In genomic region chr17:28882810-28883209, GRCm38 (mm10) we compare ENCODE assay signal across 10 mouse cellular contexts. TPM values are rescaled to one million over a fixed set of nuclear protein-coding genes. Genes with fewer than 3 reads are reported as not detected.
DNase-seq lines count a peak whose midpoint lies in the region; ATAC-seq and TF ChIP-seq lines count a peak whose summit lies in the region.
"Had no signal": no experiment of that assay in that cellular context is flagged by ENCODE, and none has a peak within 500 bp of the region (broad histone marks: within the 10 kb centered on the region; RNA-seq: fewer than 3 reads in every experiment).

No protein-coding gene starts in this region.

- no peak overlapping the region for H3K9ac ChIP-seq in liver, adult 2 months (ENCODE audit: low read depth, low read length)
- H3K9ac ChIP-seq in forebrain, embryonic 13.5 days = no peak overlapping the region
- H3K9ac ChIP-seq in midbrain, embryonic 13.5 days (replicated peaks) = no peak overlapping the region
- H3K9ac ChIP-seq: stomach, embryonic 15.5 days had no signal

- TF ChIP-seq CTCF in liver, adult 2 months (IDR thresholded peaks at IDR 0.05; ENCODE audit: low read depth, low read length) = 0 out of 2 replicates have a peak, but pooled peaks have one; percentile 14

- H3K4me3 ChIP-seq in liver, adult 2 months (ENCODE audit: insufficient read depth, low read depth, low read length) = no peak overlapping the region
- no peak overlapping the region for H3K4me3 ChIP-seq in forebrain, embryonic 13.5 days
- peak overlapping the region; percentile 9; the same call in 1 of the 2 replicates for H3K4me3 ChIP-seq in midbrain, embryonic 13.5 days (replicated peaks)
- H3K4me3 ChIP-seq: stomach, embryonic 15.5 days had no signal

- peak; percentile 50 for DNase-seq in liver, adult 2 months (ENCODE audit: extremely low read depth, low read depth, low spot score)
- DNase-seq in liver (no peak), ES-CJ7 (ENCODE audit: low read depth, low spot score) (peak; percentile 56), adipocyte (ENCODE audit: low spot score) (no peak)
- DNase-seq in layer of hippocampus, adult 11-12 months (ENCODE audit: low spot score) = no peak
- DNase-seq in left cerebral cortex, postnatal 14 days (ENCODE audit: low spot score in 2 of 2) = no peak

- no peaks in the 10 kb centered on the region for H3K79me2 ChIP-seq in liver, adult 2 months (ENCODE audit: control insufficient read depth, insufficient read depth, low read length)

- 39% methylated on average over 8 of the region's 8 CpGs for WGBS in liver, adult 2 months
- 61% methylated on average over 8 of the region's 8 CpGs for WGBS in forebrain, embryonic 13.5 days
- WGBS in midbrain, embryonic 13.5 days = 56% methylated on average over 8 of the region's 8 CpGs

- no peak for TF ChIP-seq POLR2A in liver, adult 2 months (IDR thresholded peaks at IDR 0.05; ENCODE audit: extremely low read depth, insufficient read depth, low read length)

- intact Hi-C loops in left cerebral cortex, postnatal 14 days (cut with DNase I) = loop anchor here (5.0 kb wide), 1 partner anchor 44 kb away; no protein-coding TSS in a partner anchor

- peaks cover under 1% of the 10 kb centered on the region; the same call in 1 of the 2 replicates for H3K9me3 ChIP-seq in forebrain, embryonic 13.5 days (replicated peaks)
- no peaks in the 10 kb centered on the region for H3K9me3 ChIP-seq in midbrain, embryonic 13.5 days
- H3K9me3 ChIP-seq: stomach, embryonic 15.5 days had no signal

- peaks cover 5% of the 10 kb centered on the region for H3K4me1 ChIP-seq in liver, adult 2 months (ENCODE audit: control insufficient read depth, insufficient read depth, low read length)
- peaks cover 4% of the 10 kb centered on the region; the same call in 1 of the 2 replicates for H3K4me1 ChIP-seq in forebrain, embryonic 13.5 days
- peaks cover 3% of the 10 kb centered on the region; the same call in 1 of the 2 replicates for H3K4me1 ChIP-seq in midbrain, embryonic 13.5 days (replicated peaks)

- peak overlapping the region; percentile 34 for H3K4me2 ChIP-seq in forebrain, embryonic 13.5 days
- peak overlapping the region; percentile 29 for H3K4me2 ChIP-seq in midbrain, embryonic 13.5 days (replicated peaks)

- H3K36me3 ChIP-seq in liver, adult 2 months (ENCODE audit: control insufficient read depth, insufficient read depth, low read length) = no peaks in the 10 kb centered on the region
- no peaks in the 10 kb centered on the region for H3K36me3 ChIP-seq in forebrain, embryonic 13.5 days (ENCODE audit: poor library complexity, severe bottlenecking)
- H3K36me3 ChIP-seq in midbrain, embryonic 13.5 days = no peaks in the 10 kb centered on the region
- H3K36me3 ChIP-seq: stomach, embryonic 15.5 days had no signal

- H3K27ac ChIP-seq in liver, adult 2 months (replicated peaks; ENCODE audit: insufficient read depth, low read depth, low read length) = no peak overlapping the region
- no peak overlapping the region for H3K27ac ChIP-seq in forebrain, embryonic 13.5 days
- H3K27ac ChIP-seq in midbrain, embryonic 13.5 days = no peak overlapping the region
- H3K27ac ChIP-seq: stomach, embryonic 15.5 days had no signal

- H3K27me3 ChIP-seq in liver, adult 2 months (ENCODE audit: control insufficient read depth, insufficient read depth, low read length) = no peaks in the 10 kb centered on the region
- peaks cover 10% of the 10 kb centered on the region for H3K27me3 ChIP-seq in forebrain, embryonic 13.5 days
- peaks cover 12% of the 10 kb centered on the region; the same call in 1 of the 2 replicates for H3K27me3 ChIP-seq in midbrain, embryonic 13.5 days
- H3K27me3 ChIP-seq: stomach, embryonic 15.5 days had no signal

- no peak for ATAC-seq in forebrain, embryonic 13.5 days
- ATAC-seq in midbrain, embryonic 13.5 days = no peak

RNA-seq across cellular contexts. Expression of gene Pnpla1, which starts 24.6 kb away (rescaled TPM):
- total RNA-seq in liver, adult 2 months (2014; rRNA removed) = not detected in 2 replicates
- not detected in 2 replicates for polyA plus RNA-seq in liver, adult 2 months (2012; rRNA removed)
- not detected in 2 replicates for polyA plus RNA-seq in forebrain, embryonic 13.5 days (2015; fragmentation: Nextera tagmentation; extraction: Ambion mirVana)
- not detected in 2 replicates for polyA plus RNA-seq in midbrain, embryonic 13.5 days (2015; fragmentation: Nextera tagmentation; extraction: Ambion mirVana)
- under 1 TPM; 0.44 to 0.49 TPM for total RNA-seq in left cerebral cortex, postnatal 14 days (2021)
- polyA plus RNA-seq: neural tube, embryonic 11.5 days had no signal

RNA-seq across cellular contexts. Expression of gene 4930539E08Rik, which starts 32.3 kb away (rescaled TPM):
- total RNA-seq in liver, adult 2 months (2014; rRNA removed) = 0.09 and 0.47 TPM in 2 replicates
- polyA plus RNA-seq in liver, adult 2 months (2012; rRNA removed) = 0.10 and 0.11 TPM in 2 replicates
- polyA plus RNA-seq in forebrain, embryonic 13.5 days (2015; fragmentation: Nextera tagmentation; extraction: Ambion mirVana) = 0.15 and 0.25 TPM in 2 replicates
- polyA plus RNA-seq in midbrain, embryonic 13.5 days (2015; fragmentation: Nextera tagmentation; extraction: Ambion mirVana) = 0.44 and 1.1 TPM in 2 replicates
- 10 to 100 TPM in 1 of 2 experiments, 1 to 10 TPM in 1; 8.3 to 12.4 TPM for total RNA-seq in left cerebral cortex, postnatal 14 days (2021)

Comparison
In these comparisons a context has a peak if more than half of its experiments do, and no peak if none do; other contexts are left out.
1. DNase-seq: peak in liver, adult 2 months (single experiment) and ES-CJ7 (single experiment); none in liver (single experiment), adipocyte (single experiment), layer of hippocampus, adult 11-12 months (single experiment) and left cerebral cortex, postnatal 14 days (0 of 2).